Comparison of ENCODE assay signal across 8 mouse cellular contexts in genomic region chr4:124703881-124704796, GRCm38 (mm10). TPM values are rescaled to one million over a fixed set of nuclear protein-coding genes. Genes with fewer than 3 reads are reported as not detected.
DNase-seq lines count a peak whose midpoint lies in the region; ATAC-seq and TF ChIP-seq lines count a peak whose summit lies in the region.

No protein-coding gene starts in this region.

- no peak for TF ChIP-seq CTCF in G1E (IDR thresholded peaks at IDR 0.05; ENCODE audit: low read depth, low read length)

- 3% methylated on average over 6 of the region's 6 CpGs for WGBS in limb, embryonic 15.5 days

- intact Hi-C loops in heart, postnatal 25 days (cut with DNase I): no loop called here

- peaks cover 54% of the 10 kb centered on the region for H3K36me3 ChIP-seq in G1E (replicated peaks)
- H3K36me3 ChIP-seq in limb, embryonic 15.5 days: peaks cover 22% of the 10 kb centered on the region

- no peak for ATAC-seq in G1E (ENCODE audit: extremely low read depth, insufficient number of reproducible peaks, low FRiP score, poor library complexity, severe bottlenecking)
- ATAC-seq in limb, embryonic 15.5 days (ENCODE audit: insufficient number of reproducible peaks, low FRiP score, low TSS enrichment, low read depth): no peak
- ATAC-seq in erythroid progenitor cell, adult 5-6 weeks (replicated peaks; ENCODE audit: low FRiP score, poor library complexity, severe bottlenecking): no peak

- H3K9ac ChIP-seq in limb, embryonic 15.5 days: no peak overlapping the region

- H3K27ac ChIP-seq in limb, embryonic 15.5 days: peak overlapping the region; percentile 88

- H3K4me3 ChIP-seq in G1E (ENCODE audit: low read depth, low read length): peak overlapping the region; percentile 68; the same call in 1 of the 2 replicates
- H3K4me3 ChIP-seq in limb, embryonic 15.5 days: peak overlapping the region; percentile 23

- no peaks in the 10 kb centered on the region for H3K27me3 ChIP-seq in G1E (ENCODE audit: insufficient read depth, low read length)
- H3K27me3 ChIP-seq in limb, embryonic 15.5 days: no peaks in the 10 kb centered on the region

- DNase-seq in heart, adult 11 months: peak; percentile 93
- no peak for DNase-seq in heart, postnatal 25 days (ENCODE audit: low spot score)
- no peak for DNase-seq in G1E (ENCODE audit: low spot score)
- DNase-seq in forelimb bud, embryonic 11.5 days (ENCODE audit: low read depth, low spot score): peak; percentile 58
- DNase-seq in retina, postnatal 1 day: peak; percentile 32
- DNase-seq in urinary bladder, postnatal 36 days (ENCODE audit: low spot score in 2 of 2): no peak

- peaks cover 86% of the 10 kb centered on the region for H3K4me1 ChIP-seq in G1E (ENCODE audit: insufficient read depth, low read depth, low read length)
- H3K4me1 ChIP-seq in limb, embryonic 15.5 days: peaks cover 77% of the 10 kb centered on the region

- H3K4me2 ChIP-seq in limb, embryonic 15.5 days: peak overlapping the region; percentile 40

- peaks cover 4% of the 10 kb centered on the region; the same call in 1 of the 2 replicates for H3K9me3 ChIP-seq in G1E (replicated peaks)
- H3K9me3 ChIP-seq in limb, embryonic 15.5 days: no peaks in the 10 kb centered on the region

RNA-seq across cellular contexts. Expression of gene Fhl3, which starts 3.6 kb away (rescaled TPM):
- 10 to 100 TPM; 12.7 to 14.2 TPM for total RNA-seq in heart, postnatal 25 days (2021)
- total RNA-seq in G1E (2014; fragmentation: Nextera tagmentation) (22.9 and 29.7 TPM in 2 replicates), G1E (2017) (13.5 and 15.2 TPM in 2 replicates)
- polyA plus RNA-seq in G1E (2012): 27.6 and 28.2 TPM in 2 replicates
- polyA plus RNA-seq in limb, embryonic 15.5 days (2015; fragmentation: Nextera tagmentation; extraction: Ambion mirVana): 11.5 and 15.4 TPM in 2 replicates
- total RNA-seq in erythroid progenitor cell, adult 5-6 weeks (2015; ENCODE audit: low replicate concordance): 4.0 TPM in 1 of 2 replicates, not detected in the other
- total RNA-seq in erythroid progenitor cell, adult 5-6 weeks (2017; ENCODE audit: low replicate concordance): 0.64 TPM in 1 of 2 replicates, not detected in the other

RNA-seq across cellular contexts. Expression of gene Sf3a3, which starts 10.4 kb away (rescaled TPM):
- total RNA-seq in heart, postnatal 25 days (2021): 10 to 100 TPM; 18.4 to 18.6 TPM
- total RNA-seq in G1E (2014; fragmentation: Nextera tagmentation): 106 and 126 TPM in 2 replicates
- 168 and 172 TPM in 2 replicates for total RNA-seq in G1E (2017)
- polyA plus RNA-seq in G1E (2012): 53.7 and 56.7 TPM in 2 replicates
- 131 and 134 TPM in 2 replicates for polyA plus RNA-seq in limb, embryonic 15.5 days (2015; fragmentation: Nextera tagmentation; extraction: Ambion mirVana)
- total RNA-seq in erythroid progenitor cell, adult 5-6 weeks (2015; ENCODE audit: low replicate concordance): 21.3 and 37.7 TPM in 2 replicates
- 43.6 and 54.1 TPM in 2 replicates for total RNA-seq in erythroid progenitor cell, adult 5-6 weeks (2017; ENCODE audit: low replicate concordance)

RNA-seq across cellular contexts. Expression of gene Utp11, which starts 10.7 kb away (rescaled TPM):
- total RNA-seq in heart, postnatal 25 days (2021): 10 to 100 TPM; 10.8 to 13.2 TPM
- total RNA-seq in G1E (2014; fragmentation: Nextera tagmentation) (80.4 and 94.2 TPM in 2 replicates), G1E (2017) (69.2 and 94.3 TPM in 2 replicates)
- polyA plus RNA-seq in G1E (2012): 12.6 and 16.7 TPM in 2 replicates
- 74.7 and 79.4 TPM in 2 replicates for polyA plus RNA-seq in limb, embryonic 15.5 days (2015; fragmentation: Nextera tagmentation; extraction: Ambion mirVana)
- total RNA-seq in erythroid progenitor cell, adult 5-6 weeks (2015; ENCODE audit: low replicate concordance): 10.5 and 24.7 TPM in 2 replicates
- 9.0 and 11.4 TPM in 2 replicates for total RNA-seq in erythroid progenitor cell, adult 5-6 weeks (2017; ENCODE audit: low replicate concordance)

RNA-seq across cellular contexts. Expression of gene Inpp5b, which starts 37.5 kb away (rescaled TPM):
- total RNA-seq in heart, postnatal 25 days (2021): 10 to 100 TPM; 10.1 to 10.4 TPM
- 127 and 141 TPM in 2 replicates for total RNA-seq in G1E (2014; fragmentation: Nextera tagmentation)
- 119 and 128 TPM in 2 replicates for total RNA-seq in G1E (2017)
- polyA plus RNA-seq in G1E (2012): 48.3 and 51.4 TPM in 2 replicates
- polyA plus RNA-seq in limb, embryonic 15.5 days (2015; fragmentation: Nextera tagmentation; extraction: Ambion mirVana): 31.0 and 33.5 TPM in 2 replicates
- 49.9 and 84.0 TPM in 2 replicates for total RNA-seq in erythroid progenitor cell, adult 5-6 weeks (2015; ENCODE audit: low replicate concordance)
- total RNA-seq in erythroid progenitor cell, adult 5-6 weeks (2017; ENCODE audit: low replicate concordance): 40.2 and 70.5 TPM in 2 replicates

RNA-seq across cellular contexts. Expression of gene Pou3f1, which starts 47.5 kb away (rescaled TPM):
- total RNA-seq in heart, postnatal 25 days (2021): under 1 TPM; 0.08 to 0.14 TPM
- not detected in 2 replicates for total RNA-seq in G1E (2014; fragmentation: Nextera tagmentation)
- 0.05 TPM in 1 of 2 replicates, not detected in the other for total RNA-seq in G1E (2017)
- polyA plus RNA-seq in G1E (2012): not detected in 2 replicates
- 1.1 and 1.7 TPM in 2 replicates for polyA plus RNA-seq in limb, embryonic 15.5 days (2015; fragmentation: Nextera tagmentation; extraction: Ambion mirVana)
- not detected in 2 replicates for total RNA-seq in erythroid progenitor cell, adult 5-6 weeks (2015; ENCODE audit: low replicate concordance)
- not detected in 2 replicates for total RNA-seq in erythroid progenitor cell, adult 5-6 weeks (2017; ENCODE audit: low replicate concordance)

Comparison
In these comparisons a context has a peak if more than half of its experiments do, and no peak if none do; other contexts are left out.
1. DNase-seq: peak in heart, adult 11 months (single experiment), forelimb bud, embryonic 11.5 days (single experiment) and retina, postnatal 1 day (single experiment); none in heart, postnatal 25 days (single experiment), G1E (single experiment) and urinary bladder, postnatal 36 days (0 of 2).